In genomic region chr2:155952006-155952405, GRCm38 (mm10) we compare ENCODE assay signal across 9 mouse cellular contexts. TPM values are rescaled to one million over a fixed set of nuclear protein-coding genes. Genes with fewer than 3 reads are reported as not detected.
DNase-seq lines count a peak whose midpoint lies in the region; ATAC-seq and TF ChIP-seq lines count a peak whose summit lies in the region.
"Had no signal": no experiment of that assay in that cellular context is flagged by ENCODE, and none has a peak within 500 bp of the region (broad histone marks: within the 10 kb centered on the region; RNA-seq: fewer than 3 reads in every experiment).

No protein-coding gene starts in this region.

- no peak overlapping the region for H3K9ac ChIP-seq in midbrain, embryonic 11.5 days (ENCODE audit: low read length)
- H3K9ac ChIP-seq in midbrain, embryonic 13.5 days (replicated peaks): no peak overlapping the region
- no peak overlapping the region for H3K9ac ChIP-seq in limb, embryonic 14.5 days (ENCODE audit: low read depth, low read length, severe bottlenecking)
- H3K9ac ChIP-seq: embryonic facial prominence, embryonic 15.5 days; limb, embryonic 15.5 days had no signal

- no peak overlapping the region for H3K4me2 ChIP-seq in midbrain, embryonic 11.5 days
- no peak overlapping the region for H3K4me2 ChIP-seq in midbrain, embryonic 13.5 days (replicated peaks)
- no peak overlapping the region for H3K4me2 ChIP-seq in limb, embryonic 14.5 days (replicated peaks; ENCODE audit: low read depth, low read length, severe bottlenecking)
- H3K4me2 ChIP-seq: embryonic facial prominence, embryonic 15.5 days; limb, embryonic 15.5 days had no signal

- TF ChIP-seq POLR2A in limb, embryonic 14.5 days (IDR thresholded peaks at IDR 0.05; ENCODE audit: borderline replicate concordance, extremely low read depth, insufficient read depth, insufficient read length): no peak

- H3K27ac ChIP-seq in midbrain, embryonic 11.5 days (ENCODE audit: low read depth, low read length): no peak overlapping the region
- H3K27ac ChIP-seq in midbrain, embryonic 13.5 days: no peak overlapping the region
- H3K27ac ChIP-seq in limb, embryonic 14.5 days (replicated peaks; ENCODE audit: low read depth, low read length): no peak overlapping the region
- H3K27ac ChIP-seq: embryonic facial prominence, embryonic 15.5 days; limb, embryonic 15.5 days had no signal

- no peaks in the 10 kb centered on the region for H3K4me1 ChIP-seq in midbrain, embryonic 11.5 days (ENCODE audit: control insufficient read depth, insufficient read depth, low read length)
- peaks cover 13% of the 10 kb centered on the region for H3K4me1 ChIP-seq in midbrain, embryonic 13.5 days (replicated peaks)
- H3K4me1 ChIP-seq in limb, embryonic 14.5 days (ENCODE audit: control insufficient read depth, insufficient read depth, low read length): peaks cover 13% of the 10 kb centered on the region

- no peaks in the 10 kb centered on the region for H3K9me3 ChIP-seq in midbrain, embryonic 11.5 days (ENCODE audit: control insufficient read depth, low read length)
- H3K9me3 ChIP-seq in midbrain, embryonic 13.5 days: no peaks in the 10 kb centered on the region
- H3K9me3 ChIP-seq in limb, embryonic 14.5 days (ENCODE audit: control insufficient read depth, low read length): no peaks in the 10 kb centered on the region
- H3K9me3 ChIP-seq: embryonic facial prominence, embryonic 15.5 days; limb, embryonic 15.5 days had no signal

- DNase-seq in midbrain, embryonic 11.5 days (ENCODE audit: low spot score, missing footprints): peak; percentile 92
- DNase-seq in T-cell, adult 2 months (ENCODE audit: low spot score): peak; percentile 15
- DNase-seq in cerebellum, adult 9-10 months: peak; percentile 87
- DNase-seq in induced T-regulatory cell, adult 2 months (ENCODE audit: low read depth): peak; percentile 66
- DNase-seq in limb, embryonic 14.5 days (ENCODE audit: low spot score): peak; percentile 56
- peak; percentile 55 for DNase-seq in thymus, postnatal 0 days (ENCODE audit: low spot score)

- H3K4me3 ChIP-seq in midbrain, embryonic 11.5 days (ENCODE audit: low read depth, low read length): no peak overlapping the region
- no peak overlapping the region for H3K4me3 ChIP-seq in midbrain, embryonic 13.5 days (replicated peaks)
- no peak overlapping the region for H3K4me3 ChIP-seq in limb, embryonic 14.5 days (replicated peaks; ENCODE audit: low read length)
- H3K4me3 ChIP-seq: embryonic facial prominence, embryonic 15.5 days; limb, embryonic 15.5 days had no signal

- no peaks in the 10 kb centered on the region for H3K36me3 ChIP-seq in midbrain, embryonic 11.5 days (ENCODE audit: control insufficient read depth, insufficient read depth, low read length)
- no peaks in the 10 kb centered on the region for H3K36me3 ChIP-seq in midbrain, embryonic 13.5 days
- no peaks in the 10 kb centered on the region for H3K36me3 ChIP-seq in limb, embryonic 14.5 days (ENCODE audit: control insufficient read depth, insufficient read depth, low read length)
- H3K36me3 ChIP-seq: embryonic facial prominence, embryonic 15.5 days; limb, embryonic 15.5 days had no signal

- no peaks in the 10 kb centered on the region for H3K27me3 ChIP-seq in midbrain, embryonic 11.5 days (ENCODE audit: control insufficient read depth, insufficient read depth, low read length)
- H3K27me3 ChIP-seq in midbrain, embryonic 13.5 days: no peaks in the 10 kb centered on the region
- H3K27me3 ChIP-seq in limb, embryonic 14.5 days (ENCODE audit: control insufficient read depth, insufficient read depth, low read length): no peaks in the 10 kb centered on the region
- H3K27me3 ChIP-seq: embryonic facial prominence, embryonic 15.5 days; limb, embryonic 15.5 days had no signal

- ATAC-seq in midbrain, embryonic 11.5 days (ENCODE audit: low FRiP score): no peak
- ATAC-seq in midbrain, embryonic 13.5 days: no peak
- no peak for ATAC-seq in limb, embryonic 14.5 days (ENCODE audit: low FRiP score, low read depth)

RNA-seq across cellular contexts. Expression of gene Cep250, which starts 4.3 kb away (rescaled TPM):
- 13.2 and 13.8 TPM in 2 replicates for polyA plus RNA-seq in midbrain, embryonic 11.5 days (2014; fragmentation: Nextera tagmentation; extraction: Ambion mirVana)
- polyA plus RNA-seq in midbrain, embryonic 13.5 days (2015; fragmentation: Nextera tagmentation; extraction: Ambion mirVana): 17.3 and 21.2 TPM in 2 replicates
- polyA plus RNA-seq in limb, embryonic 14.5 days (2012; rRNA removed): 24.5 and 31.3 TPM in 2 replicates
- 19.4 and 20.1 TPM in 2 replicates for polyA plus RNA-seq in limb, embryonic 14.5 days (2014; fragmentation: Nextera tagmentation; extraction: Ambion mirVana)
- 16.6 and 23.4 TPM in 2 replicates for polyA plus RNA-seq in thymus, postnatal 0 days (2015; fragmentation: Nextera tagmentation; extraction: Ambion mirVana)

RNA-seq across cellular contexts. Expression of gene Gdf5, which starts 6.8 kb away (rescaled TPM):
- polyA plus RNA-seq in midbrain, embryonic 11.5 days (2014; fragmentation: Nextera tagmentation; extraction: Ambion mirVana): 0.05 and 0.15 TPM in 2 replicates
- polyA plus RNA-seq in midbrain, embryonic 13.5 days (2015; fragmentation: Nextera tagmentation; extraction: Ambion mirVana): 0.71 and 1.1 TPM in 2 replicates
- polyA plus RNA-seq in limb, embryonic 14.5 days (2012; rRNA removed): 40.9 and 58.7 TPM in 2 replicates
- polyA plus RNA-seq in limb, embryonic 14.5 days (2014; fragmentation: Nextera tagmentation; extraction: Ambion mirVana): 64.8 and 87.0 TPM in 2 replicates
- polyA plus RNA-seq in thymus, postnatal 0 days (2015; fragmentation: Nextera tagmentation; extraction: Ambion mirVana): 0.22 and 0.25 TPM in 2 replicates

RNA-seq across cellular contexts. Expression of gene Gm15557, which starts 11.5 kb away (rescaled TPM):
- polyA plus RNA-seq in midbrain, embryonic 11.5 days (2014; fragmentation: Nextera tagmentation; extraction: Ambion mirVana): not detected in 2 replicates
- polyA plus RNA-seq in midbrain, embryonic 13.5 days (2015; fragmentation: Nextera tagmentation; extraction: Ambion mirVana): not detected in 2 replicates
- polyA plus RNA-seq in limb, embryonic 14.5 days (2012; rRNA removed): 0.13 TPM in 1 of 2 replicates, not detected in the other
- 0.17 and 0.18 TPM in 2 replicates for polyA plus RNA-seq in limb, embryonic 14.5 days (2014; fragmentation: Nextera tagmentation; extraction: Ambion mirVana)
- polyA plus RNA-seq in thymus, postnatal 0 days (2015; fragmentation: Nextera tagmentation; extraction: Ambion mirVana): not detected in 2 replicates

RNA-seq across cellular contexts. Expression of gene Uqcc1, which starts 21.9 kb away (rescaled TPM):
- 77.3 and 88.8 TPM in 2 replicates for polyA plus RNA-seq in midbrain, embryonic 11.5 days (2014; fragmentation: Nextera tagmentation; extraction: Ambion mirVana)
- 55.7 and 64.9 TPM in 2 replicates for polyA plus RNA-seq in midbrain, embryonic 13.5 days (2015; fragmentation: Nextera tagmentation; extraction: Ambion mirVana)
- 32.6 and 42.1 TPM in 2 replicates for polyA plus RNA-seq in limb, embryonic 14.5 days (2012; rRNA removed)
- polyA plus RNA-seq in limb, embryonic 14.5 days (2014; fragmentation: Nextera tagmentation; extraction: Ambion mirVana): 57.2 and 58.5 TPM in 2 replicates
- polyA plus RNA-seq in thymus, postnatal 0 days (2015; fragmentation: Nextera tagmentation; extraction: Ambion mirVana): 56.9 and 58.2 TPM in 2 replicates

RNA-seq across cellular contexts. Expression of gene 6430550D23Rik, which starts 55.8 kb away (rescaled TPM):
- 0.62 and 1.1 TPM in 2 replicates for polyA plus RNA-seq in midbrain, embryonic 11.5 days (2014; fragmentation: Nextera tagmentation; extraction: Ambion mirVana)
- 1.4 and 1.9 TPM in 2 replicates for polyA plus RNA-seq in midbrain, embryonic 13.5 days (2015; fragmentation: Nextera tagmentation; extraction: Ambion mirVana)
- polyA plus RNA-seq in limb, embryonic 14.5 days (2012; rRNA removed): 3.7 and 4.6 TPM in 2 replicates
- polyA plus RNA-seq in limb, embryonic 14.5 days (2014; fragmentation: Nextera tagmentation; extraction: Ambion mirVana): 1.9 and 2.6 TPM in 2 replicates
- polyA plus RNA-seq in thymus, postnatal 0 days (2015; fragmentation: Nextera tagmentation; extraction: Ambion mirVana): 2.1 TPM in 2 replicates

Comparison
In these comparisons a context has a peak if more than half of its experiments do, and no peak if none do; other contexts are left out.
1. DNase-seq: peak in every context shown above with its lines; median percentile 92 in midbrain, embryonic 11.5 days; 87 in cerebellum, adult 9-10 months; 66 in induced T-regulatory cell, adult 2 months; 56 in limb, embryonic 14.5 days; 55 in thymus, postnatal 0 days; 15 in T-cell, adult 2 months.
2. RNA of gene Gdf5, which starts 6.8 kb away (polyA plus RNA-seq): 40.9 to 87.0 TPM in limb, embryonic 14.5 days; 0.71 to 1.1 TPM in midbrain, embryonic 13.5 days, 0.22 to 0.25 TPM in thymus, postnatal 0 days and 0.05 to 0.15 TPM in midbrain, embryonic 11.5 days; every median in the first group is over 10 times any median in the second.